Mouse (Mus musculus) embryonic facial prominence, embryonic 12.5 days (tissue): Measurements from ENCODE around the gene Cdh11. TPM values are rescaled to one million over a fixed set of nuclear protein-coding genes. Genes with fewer than 3 reads are reported as not detected.

Source experiments
- ATAC-seq: fragments of 200-750 bp; cut with Nextera tagmentation; 2 replicates; pipeline ENCODE4 v1.8.0; 2017; ENCODE audit not compliant: insufficient number of reproducible peaks, insufficient read depth, low FRiP score, low TSS enrichment
- H3K27ac ChIP-seq: fragments of 300-500 bp; sonication (generic); 2 replicates; pipeline ENCODE4 v1.5.1; 2016; ENCODE audit warnings: mild to moderate bottlenecking
- H3K27me3 ChIP-seq: fragments of 300-500 bp; sonication (generic); 2 replicates; pipeline ENCODE4 v1.6.1; 2016; ENCODE audit warnings: mild to moderate bottlenecking, moderate library complexity
- H3K36me3 ChIP-seq: fragments of 300-500 bp; sonication (generic); 2 replicates; pipeline ENCODE4 v1.6.1; 2016; ENCODE audit warnings: mild to moderate bottlenecking
- H3K4me1 ChIP-seq: fragments of 300-500 bp; sonication (generic); 2 replicates; pipeline ENCODE4 v1.6.1; 2016
- H3K4me2 ChIP-seq: fragments of 300-500 bp; sonication (generic); replicated peaks from 2 replicates; pipeline ENCODE4 v1.6.1; 2016; ENCODE audit warnings: mild to moderate bottlenecking, moderate library complexity
- H3K4me3 ChIP-seq: fragments of 300-500 bp; sonication (generic); 2 replicates; pipeline ENCODE4 v1.5.1; 2016; ENCODE audit warnings: mild to moderate bottlenecking
- H3K9ac ChIP-seq: fragments of 300-500 bp; sonication (generic); 2 replicates; pipeline ENCODE4 v1.6.1; 2016; ENCODE audit warnings: mild to moderate bottlenecking, moderate library complexity
- H3K9me3 ChIP-seq: fragments of 300-500 bp; sonication (generic); 2 replicates; pipeline ENCODE4 v1.6.1; 2016; ENCODE audit warnings: mild to moderate bottlenecking, moderate library complexity
- WGBS: fragments of 180-500 bp; shearing (Covaris S2); methylation state at CpG from one replicate; pipeline ENCODE4 v1.1.7; 2016; 5-methylcytosine and 5-hydroxymethylcytosine counted together
- polyA plus RNA-seq: library from polyadenylated mRNA; unstranded; fragments of >200 nt; fragmentation: Nextera tagmentation; extraction: Ambion mirVana; gene quantifications from 2 replicates; pipeline ENCODE4 v1.2.1, GENCODE M21; 2016

The Cdh11 gene
- polyA plus RNA-seq, 1 experiment from 2014 or later = 218 TPM

DNA sequence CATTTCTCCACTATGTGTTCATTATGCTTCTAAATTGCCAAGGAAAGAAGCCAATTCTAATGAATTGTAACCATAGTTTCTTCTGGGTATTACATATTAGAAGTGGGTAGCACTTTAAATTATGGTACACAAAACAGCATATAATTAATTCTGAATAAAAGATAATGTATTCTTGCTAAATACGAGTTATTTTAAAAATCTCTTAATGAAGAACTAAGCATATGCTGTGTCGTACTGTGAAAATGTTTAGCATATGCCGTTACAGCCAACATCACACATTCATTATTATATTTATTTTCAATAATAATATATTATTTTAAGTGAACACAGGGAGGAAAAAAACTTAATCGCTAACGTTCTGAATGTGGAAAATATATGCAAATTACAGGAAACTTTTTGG is 31.6 kb downstream of the Cdh11 start:
- no peak for ATAC-seq
- Histone ChIP-seq H3K4me1 (no peaks in the 10 kb centered on the region), H3K27me3 (no peaks in the 10 kb centered on the region), H3K4me3 (no peak overlapping the region), H3K27ac (no peak overlapping the region), H3K36me3 (peaks cover 12% of the 10 kb centered on the region), H3K4me2 (no peak overlapping the region), H3K9me3 (no peaks in the 10 kb centered on the region), H3K9ac (no peak overlapping the region)
- WGBS = 91% methylated on average over 5 of the region's 5 CpGs

GRCm38 (mm10) chr8:102742940-102743339 is 42.5 kb downstream of the Cdh11 start:
- Histone ChIP-seq H3K4me3 (no peak overlapping the region), H3K4me1 (peaks cover 31% of the 10 kb centered on the region), H3K36me3 (peaks cover 18% of the 10 kb centered on the region; the same call in 1 of the 2 replicates), H3K27me3 (no peaks in the 10 kb centered on the region), H3K27ac (no peak overlapping the region), H3K4me2 (no peak overlapping the region), H3K9ac (no peak overlapping the region), H3K9me3 (no peaks in the 10 kb centered on the region)
- 53% methylated on average over 3 of the region's 3 CpGs for WGBS
- ATAC-seq = no peak

DNA sequence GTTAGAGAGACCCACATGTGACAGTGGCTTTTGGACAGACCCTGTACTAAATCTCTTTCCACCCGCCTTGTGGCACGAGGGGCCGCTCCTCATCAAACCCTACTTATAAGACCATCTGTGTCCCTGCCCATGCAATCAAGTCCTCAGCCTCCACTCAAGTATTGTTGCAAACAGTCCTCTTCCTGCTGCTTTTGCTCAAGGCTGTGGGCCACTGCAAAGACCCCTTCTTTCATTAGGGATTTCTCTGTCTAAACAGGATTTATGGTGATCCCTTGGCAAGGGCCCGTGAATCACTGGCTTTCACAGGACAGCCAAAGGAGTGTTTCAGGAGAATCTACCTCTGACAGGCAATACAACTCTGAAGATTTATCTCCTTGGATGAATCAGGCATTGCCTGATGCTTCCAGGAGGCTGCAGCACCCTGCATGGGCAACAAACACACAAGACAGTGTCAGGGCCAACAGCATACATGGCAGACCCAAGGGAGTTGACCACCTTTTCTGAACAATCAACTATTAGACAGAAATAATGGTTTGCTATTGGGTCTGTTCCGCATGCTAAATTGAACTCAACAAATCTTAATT is 43.3 kb downstream of the Cdh11 start:
- Histone ChIP-seq H3K9me3 (no peaks in the 10 kb centered on the region), H3K4me3 (no peak overlapping the region), H3K4me2 (no peak overlapping the region), H3K27ac (0 out of 2 replicates have a peak overlapping the region, but pooled peaks have one; percentile 23), H3K27me3 (no peaks in the 10 kb centered on the region), H3K36me3 (peaks cover 18% of the 10 kb centered on the region; the same call in 1 of the 2 replicates), H3K4me1 (peaks cover 31% of the 10 kb centered on the region), H3K9ac (no peak overlapping the region)
- no peak for ATAC-seq
- whole genome bisulfite sequencing = 78% methylated on average over 5 of the region's 5 CpGs

GRCm38 (mm10) chr8:102740963-102741362 is 44.5 kb downstream of the Cdh11 start:
- Histone ChIP-seq H3K4me3 (no peak overlapping the region), H3K9ac (no peak overlapping the region), H3K27me3 (no peaks in the 10 kb centered on the region), H3K36me3 (peaks cover 18% of the 10 kb centered on the region; the same call in 1 of the 2 replicates), H3K9me3 (no peaks in the 10 kb centered on the region), H3K4me2 (no peak overlapping the region), H3K4me1 (peaks cover 31% of the 10 kb centered on the region), H3K27ac (no peak overlapping the region)
- 76% methylated on average over 4 of the region's 4 CpGs for WGBS
- no peak for ATAC-seq

DNA sequence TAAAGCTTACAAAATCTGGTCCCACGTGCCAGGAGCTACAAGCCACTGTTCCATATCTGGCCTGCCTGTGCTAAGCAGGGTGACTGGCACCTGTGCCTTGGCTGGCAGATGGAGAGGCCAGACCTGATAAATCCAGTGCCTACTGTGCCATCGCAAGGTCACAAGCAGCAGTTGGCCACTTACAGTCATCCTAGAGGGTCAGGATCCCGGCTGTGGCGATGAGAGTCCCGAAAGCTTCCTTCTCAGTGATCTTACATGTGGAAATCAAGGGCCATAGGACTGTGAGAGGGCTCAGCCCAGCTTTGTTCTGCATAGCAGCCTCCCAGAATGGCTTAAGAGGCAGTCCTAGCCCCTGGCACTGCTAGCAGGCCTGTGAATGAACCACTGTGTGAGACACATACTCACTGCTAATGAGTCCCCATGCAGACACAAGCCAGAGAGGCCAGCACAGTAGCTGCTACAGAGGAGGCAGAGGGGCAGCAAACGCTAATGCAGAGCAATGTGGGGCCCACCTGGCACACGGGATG is 46.4 kb downstream of the Cdh11 start:
- Histone ChIP-seq H3K4me1 (peaks cover 27% of the 10 kb centered on the region), H3K4me2 (no peak overlapping the region), H3K27ac (no peak overlapping the region), H3K36me3 (peaks cover 18% of the 10 kb centered on the region; the same call in 1 of the 2 replicates), H3K9ac (no peak overlapping the region), H3K4me3 (no peak overlapping the region), H3K27me3 (no peaks in the 10 kb centered on the region), H3K9me3 (no peaks in the 10 kb centered on the region)
- 74% methylated on average over 7 of the region's 7 CpGs for WGBS
- ATAC-seq = no peak

DNA sequence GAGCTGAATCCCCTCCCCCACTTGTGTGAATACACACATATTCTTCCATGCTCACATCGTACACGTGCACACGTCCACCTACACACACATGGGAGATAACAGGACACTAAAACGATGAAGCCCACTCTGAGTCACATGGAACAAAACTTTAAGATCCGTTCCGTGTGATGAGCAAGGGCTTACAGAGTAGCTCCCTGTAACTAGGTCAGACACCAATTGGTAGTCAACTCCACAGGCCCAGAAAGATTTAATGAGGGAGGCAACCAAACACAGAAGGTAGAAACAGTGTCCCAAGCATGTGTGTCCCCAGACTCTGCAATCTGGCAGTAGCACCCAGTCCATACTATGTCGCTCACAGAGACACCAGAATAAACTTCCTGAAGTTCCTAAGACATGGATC is 47.0 kb downstream of the Cdh11 start:
- 88% methylated on average over 7 of the region's 7 CpGs for WGBS
- peaks cover 18% of the 10 kb centered on the region; the same call in 1 of the 2 replicates for H3K36me3 ChIP-seq
- no peak overlapping the region for H3K27ac ChIP-seq
- no peak overlapping the region for H3K4me2 ChIP-seq
- ATAC-seq = no peak
- no peak overlapping the region for H3K9ac ChIP-seq
- H3K27me3 ChIP-seq = no peaks in the 10 kb centered on the region
- H3K4me3 ChIP-seq = no peak overlapping the region
- H3K4me1 ChIP-seq = peaks cover 27% of the 10 kb centered on the region
- no peaks in the 10 kb centered on the region for H3K9me3 ChIP-seq

GRCm38 (mm10) chr8:102734419-102734818 is 51.0 kb downstream of the Cdh11 start:
- Histone ChIP-seq H3K27ac (no peak overlapping the region), H3K9me3 (no peaks in the 10 kb centered on the region), H3K9ac (no peak overlapping the region), H3K4me1 (peaks cover 5% of the 10 kb centered on the region; the same call in 1 of the 2 replicates), H3K4me2 (no peak overlapping the region), H3K27me3 (no peaks in the 10 kb centered on the region), H3K4me3 (no peak overlapping the region), H3K36me3 (peaks cover 13% of the 10 kb centered on the region)
- no peak for ATAC-seq
- WGBS = 77% methylated on average over 1 of the region's 1 CpGs

GRCm38 (mm10) chr8:102726206-102726935 is 59.1 kb downstream of the Cdh11 start:
- Histone ChIP-seq H3K27ac (no peak overlapping the region), H3K4me1 (0 out of 2 replicates have a peak, but pooled peaks cover 7% of the 10 kb centered on the region), H3K4me3 (no peak overlapping the region), H3K9me3 (no peaks in the 10 kb centered on the region), H3K27me3 (no peaks in the 10 kb centered on the region), H3K9ac (no peak overlapping the region), H3K36me3 (peaks cover 8% of the 10 kb centered on the region; the same call in 1 of the 2 replicates), H3K4me2 (no peak overlapping the region)
- no peak for ATAC-seq
- WGBS = 48% methylated on average over 10 of the region's 10 CpGs

DNA sequence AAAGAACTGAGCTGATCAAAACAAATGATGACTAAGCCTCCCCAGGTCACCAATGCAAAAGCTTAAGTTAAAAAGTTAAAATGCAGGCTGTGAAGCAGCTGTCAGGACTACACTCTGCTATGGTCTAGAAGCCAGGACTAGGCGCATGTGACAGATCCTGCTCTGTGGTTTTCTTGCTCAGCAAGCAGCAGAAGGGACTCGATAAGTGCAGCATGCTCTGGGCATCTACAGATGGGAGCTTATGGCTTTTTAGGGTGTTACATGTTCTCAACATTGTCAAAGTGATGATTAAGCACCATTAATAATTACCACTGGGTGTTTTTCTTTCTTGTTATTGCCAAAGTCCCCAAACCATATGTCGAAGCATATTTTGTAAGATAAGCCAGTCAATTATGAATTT is 59.9 kb downstream of the Cdh11 start:
- no peak overlapping the region for H3K27ac ChIP-seq
- H3K36me3 ChIP-seq = 0 out of 2 replicates have a peak, but pooled peaks cover 4% of the 10 kb centered on the region
- no peaks in the 10 kb centered on the region for H3K27me3 ChIP-seq
- no peak overlapping the region for H3K4me2 ChIP-seq
- no peak for ATAC-seq
- no peak overlapping the region for H3K4me3 ChIP-seq
- H3K9me3 ChIP-seq = no peaks in the 10 kb centered on the region
- no peak overlapping the region for H3K9ac ChIP-seq
- 76% methylated on average over 3 of the region's 3 CpGs for WGBS
- 0 out of 2 replicates have a peak, but pooled peaks cover 7% of the 10 kb centered on the region for H3K4me1 ChIP-seq

DNA sequence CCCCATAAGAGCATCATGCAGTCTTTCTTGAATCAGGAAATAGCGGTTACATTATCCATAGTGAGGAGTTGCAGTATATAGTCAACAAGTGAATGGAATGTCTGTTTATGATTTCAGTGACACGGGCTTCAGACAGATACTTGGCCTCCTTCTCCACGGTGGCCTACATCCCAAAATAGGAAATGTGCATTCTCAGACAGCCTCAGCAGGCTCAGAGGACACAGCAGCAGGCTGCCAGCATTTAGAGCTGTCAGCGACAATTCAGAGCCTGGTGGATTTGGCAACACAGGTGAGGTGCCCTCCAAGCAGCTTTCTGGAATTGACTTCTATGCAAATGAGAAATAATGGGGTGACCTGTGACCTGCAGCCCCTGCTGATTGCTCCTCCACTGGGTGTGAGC is 69.5 kb downstream of the Cdh11 start:
- H3K36me3 ChIP-seq = peaks cover 42% of the 10 kb centered on the region
- 66% methylated on average over 4 of the region's 4 CpGs for WGBS
- no peak overlapping the region for H3K4me2 ChIP-seq
- H3K27ac ChIP-seq = no peak overlapping the region
- H3K4me3 ChIP-seq = no peak overlapping the region
- H3K9me3 ChIP-seq = no peaks in the 10 kb centered on the region
- H3K4me1 ChIP-seq = no peaks in the 10 kb centered on the region
- no peak for ATAC-seq
- H3K27me3 ChIP-seq = no peaks in the 10 kb centered on the region
- H3K9ac ChIP-seq = no peak overlapping the region

DNA sequence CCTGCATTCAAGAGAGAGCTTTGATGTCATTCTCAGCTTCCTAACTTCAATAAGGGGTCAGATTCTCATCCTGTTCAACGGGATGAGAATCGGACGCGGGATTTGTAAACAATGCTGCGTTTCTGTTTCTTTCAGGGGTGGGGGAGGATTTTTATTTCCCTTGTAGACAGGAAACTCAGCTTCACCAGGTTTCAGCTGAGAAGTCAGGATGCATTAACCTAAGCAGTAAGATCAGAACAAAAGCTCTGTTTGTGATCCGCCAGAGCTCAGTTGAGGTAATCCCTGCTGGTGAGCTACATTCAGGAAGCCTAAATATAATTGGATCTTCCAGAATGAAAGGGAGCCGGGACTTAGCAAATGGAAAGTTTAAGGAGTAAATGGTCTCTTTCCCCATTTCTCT is 78.1 kb downstream of the Cdh11 start:
- WGBS = 17% methylated on average over 7 of the region's 7 CpGs

More for the DNA sequence above, 78.1 kb downstream of the Cdh11 start:
- no peak overlapping the region for H3K4me2 ChIP-seq
- no peaks in the 10 kb centered on the region for H3K27me3 ChIP-seq
- no peak overlapping the region for H3K27ac ChIP-seq
- 0 out of 2 replicates have a peak, but pooled peaks cover 7% of the 10 kb centered on the region for H3K4me1 ChIP-seq
- no peaks in the 10 kb centered on the region for H3K9me3 ChIP-seq
- no peak for ATAC-seq
- H3K36me3 ChIP-seq = peaks cover 20% of the 10 kb centered on the region
- H3K4me3 ChIP-seq = no peak overlapping the region
- no peak overlapping the region for H3K9ac ChIP-seq
